Mouse (Mus musculus) heart, postnatal 36 days (tissue): ENCODE results near the gene Gm10354. TPM values are rescaled to one million over a fixed set of nuclear protein-coding genes. Genes with fewer than 3 reads are reported as not detected.
"Not testable (repeated sequence)": the region's sequence is repeated elsewhere in the genome, so short reads cannot be mapped to it uniquely, and the experiment has no call there.

Experiments used
- DNase-seq, 2 experiments: peaks; one replicate each; pipeline ENCODE4 v3.0.0; 2021 to 2022
- intact Hi-C: fragments of 180-260 bp; cut with DNase I; formaldehyde crosslinking; loops from one replicate; pipeline ENCODE4 v1.15.1; 2025
- total RNA-seq, 2 experiments: library from RNA; stranded (reverse); gene quantifications; 2 replicates each; pipeline ENCODE4 v1.2.3; 2021

The Gm10354 gene
- total RNA-seq, 2 experiments from 2014 or later = not detected

- DNase-seq, intact Hi-C loops: not testable (repeated sequence)
Measured at GRCm38 (mm10) chr5:14961502-14961901, 17.2 kb downstream of the Gm10354 start.

DNA sequence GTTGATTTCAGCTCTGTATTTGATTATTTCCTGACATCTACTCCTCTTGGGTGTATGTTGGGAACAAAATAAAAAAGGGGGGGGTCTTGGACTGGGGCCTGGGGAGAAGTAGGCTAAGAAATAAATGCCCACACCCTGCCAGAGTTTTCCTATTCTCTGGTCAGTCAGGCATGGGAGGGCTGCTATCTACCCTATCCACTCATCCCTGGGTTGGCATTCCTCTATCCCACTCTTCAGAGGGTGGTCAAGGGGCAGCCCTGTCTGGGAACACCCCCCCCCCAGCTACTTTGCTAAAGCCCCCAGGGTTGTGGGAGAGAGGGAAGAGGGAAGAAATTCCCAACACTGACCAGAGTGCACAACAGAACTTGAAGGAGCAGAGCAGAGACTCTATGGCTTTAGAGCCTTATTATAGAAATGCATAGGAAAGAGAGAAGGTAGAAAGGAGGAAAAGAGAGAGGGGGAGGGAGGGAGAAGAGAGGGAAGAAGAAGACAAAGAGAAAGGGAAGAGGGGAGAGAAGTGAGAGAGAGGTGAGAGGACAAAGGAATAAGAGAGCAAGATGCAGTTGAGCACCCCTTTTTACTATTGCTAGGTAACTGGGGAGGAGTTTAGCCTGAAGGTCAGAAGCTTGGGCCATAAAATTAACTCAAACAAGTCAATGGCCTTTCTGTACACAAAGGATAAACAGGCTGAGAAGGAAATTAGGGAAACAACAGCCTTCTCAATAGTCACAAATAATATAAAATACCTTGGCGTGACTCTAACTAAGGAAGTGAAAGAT is 22.6 kb downstream of the Gm10354 start:
- intact Hi-C loops = not testable (repeated sequence)

DNA sequence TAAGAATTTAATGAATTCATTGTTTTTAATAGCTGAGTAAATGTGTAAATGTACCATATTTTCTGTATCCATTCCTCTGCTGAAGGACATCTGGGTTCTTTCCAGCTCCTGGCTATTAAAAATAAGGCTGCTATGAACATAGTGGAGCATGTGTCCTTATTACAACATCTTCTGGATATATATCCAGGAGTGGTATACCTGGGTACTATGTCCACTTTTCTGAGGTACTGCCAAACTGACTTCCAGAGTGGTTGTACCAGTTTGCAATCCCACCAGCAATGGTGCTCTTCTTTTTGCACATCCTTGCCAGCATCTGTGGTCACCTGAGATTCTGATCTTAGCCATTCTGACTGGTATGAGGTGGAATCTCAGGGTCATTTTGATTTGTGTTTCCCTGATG is 25.1 kb downstream of the Gm10354 start:
- intact Hi-C loops, DNase-seq: not testable (repeated sequence)

More for the DNA sequence above, 22.6 kb downstream of the Gm10354 start:
- not testable (repeated sequence) for DNase-seq

- intact Hi-C loops, DNase-seq: not testable (repeated sequence)
Measured at GRCm38 (mm10) chr5:14952749-14953148, 26.0 kb downstream of the Gm10354 start.

DNA sequence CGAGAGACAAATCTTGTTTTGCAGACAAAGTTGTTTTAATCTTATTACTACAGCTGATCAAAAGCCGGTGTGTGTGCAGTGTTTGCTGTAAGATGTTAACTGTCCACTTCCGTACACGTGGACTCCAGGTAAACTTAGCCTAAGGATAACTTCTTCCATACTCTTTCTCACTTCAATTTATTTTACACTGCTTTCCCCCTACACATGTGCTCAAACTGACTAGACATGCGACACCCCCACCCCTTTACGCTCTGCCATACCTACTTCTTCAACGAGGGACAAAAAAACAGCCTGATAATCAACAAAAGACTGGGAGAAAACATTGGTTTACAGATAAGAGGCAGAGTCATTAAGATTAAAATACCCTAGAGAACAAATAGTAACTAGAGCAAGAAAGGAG is 26.9 kb downstream of the Gm10354 start:
- intact Hi-C loops, DNase-seq: not testable (repeated sequence)

DNA sequence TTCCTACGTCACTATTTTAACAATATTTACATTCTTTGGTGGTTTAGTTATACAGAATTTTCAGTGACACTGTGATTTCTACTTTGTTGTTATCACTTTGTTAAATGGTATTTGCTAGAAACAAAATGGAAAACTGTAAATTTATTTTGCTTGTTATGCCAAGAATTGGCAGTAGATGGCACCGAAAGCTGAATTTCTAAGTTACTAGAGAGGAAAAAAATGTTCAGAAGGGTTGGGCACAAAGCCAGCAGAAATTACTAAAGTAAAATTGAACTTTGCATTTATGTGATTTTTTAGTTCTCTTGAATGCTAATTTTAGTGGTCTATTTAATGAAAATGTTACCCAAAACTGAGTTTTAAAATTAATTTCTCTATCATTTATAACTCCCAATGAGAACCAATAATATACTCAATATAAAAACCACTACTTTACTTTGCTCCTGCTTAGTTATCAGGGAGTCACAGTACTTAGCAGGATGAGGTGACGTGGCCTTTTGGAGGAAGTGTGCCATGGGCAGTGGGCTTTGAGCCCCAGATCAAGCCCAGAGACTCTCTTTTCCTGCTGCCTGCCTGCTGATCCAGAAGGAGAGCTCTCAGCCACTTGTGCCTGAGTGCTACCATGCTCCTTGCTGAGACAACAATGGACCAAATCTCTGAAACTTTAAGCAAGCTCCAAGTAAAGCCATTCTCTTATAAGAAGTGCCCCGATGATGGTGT is 31.1 kb downstream of the Gm10354 start:
- intact Hi-C loops, DNase-seq: not testable (repeated sequence)

- not testable (repeated sequence) for DNase-seq
Measured at GRCm38 (mm10) chr5:14945524-14945923, 33.2 kb downstream of the Gm10354 start.

GRCm38 (mm10) chr5:14941043-14941442 is 37.7 kb downstream of the Gm10354 start:
- intact Hi-C loops = not testable (repeated sequence)

More at GRCm38 (mm10) chr5:14945524-14945923, 33.2 kb downstream of the Gm10354 start:
- intact Hi-C loops = not testable (repeated sequence)

GRCm38 (mm10) chr5:14938329-14938728 is 40.4 kb downstream of the Gm10354 start, which contains the start of gene Speer4e:
Speer4e (minus strand) TSS chr5:14938429.
- intact Hi-C loops, DNase-seq: not testable (repeated sequence)

More at GRCm38 (mm10) chr5:14941043-14941442, 37.7 kb downstream of the Gm10354 start:
- DNase-seq = not testable (repeated sequence)

DNA sequence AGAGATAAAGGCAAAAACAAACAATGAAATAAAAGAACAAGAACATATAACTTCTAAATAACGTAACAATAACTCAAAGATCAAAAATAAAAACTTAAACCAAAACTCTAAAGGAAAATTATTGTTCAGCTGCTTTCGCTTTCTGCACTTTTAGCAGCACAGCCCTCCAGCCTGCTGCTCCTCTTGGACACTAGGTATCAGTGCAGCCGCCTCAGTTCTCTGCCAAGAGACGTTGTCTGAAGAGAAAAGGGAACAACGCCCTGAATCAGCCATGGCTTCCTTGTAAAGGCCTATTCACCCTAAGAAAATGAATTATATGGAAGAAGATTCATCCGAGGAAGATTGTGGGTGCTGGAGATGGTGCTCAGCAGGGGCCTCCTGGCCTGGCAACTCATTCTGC is 45.0 kb downstream of the Gm10354 start:
- intact Hi-C loops, DNase-seq: not testable (repeated sequence)

DNA sequence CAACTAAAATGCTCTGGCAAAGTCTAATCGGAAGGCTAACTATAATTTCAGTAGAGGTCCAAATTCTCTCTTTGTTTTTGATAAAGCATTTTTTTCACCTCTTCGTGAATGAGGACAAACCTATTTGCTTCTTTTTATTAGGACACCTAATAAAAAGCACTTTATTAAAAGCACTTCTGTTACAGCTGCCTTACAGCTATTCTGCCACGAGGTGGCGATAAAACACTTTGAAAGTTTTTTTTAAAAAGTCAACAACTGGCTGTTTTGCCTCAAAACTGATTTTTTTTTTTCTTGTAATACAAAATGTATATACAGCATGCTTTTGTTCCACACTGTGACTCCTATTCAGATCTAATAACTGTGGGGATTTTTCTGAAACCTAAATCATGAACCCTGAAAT is 51.7 kb downstream of the Gm10354 start:
- DNase-seq, intact Hi-C loops: not testable (repeated sequence)

Other genes starting within 250 kb of the Gm10354 start
- not detected for gene Gm9758, start 64.0 kb downstream of the Gm10354 start, total RNA-seq
- not detected for gene Speer4e, start 40.5 kb downstream of the Gm10354 start, total RNA-seq
- not detected for gene Gm17019, start 54.1 kb upstream of the Gm10354 start, total RNA-seq